Mouse (Mus musculus) left cerebral cortex, postnatal 4 days (tissue): ENCODE results near the gene Spty2d1. TPM values are rescaled to one million over a fixed set of nuclear protein-coding genes. Genes with fewer than 3 reads are reported as not detected.

Source experiments
- DNase-seq: peaks from one replicate; pipeline ENCODE4 v3.0.0-alpha.2; 2022
- intact Hi-C: fragments of 180-260 bp; cut with DNase I; formaldehyde crosslinking; loops from one replicate; pipeline ENCODE4 v1.15.1; 2025
- total RNA-seq, 2 experiments: library from RNA; stranded (reverse); gene quantifications; 2 replicates each; pipeline ENCODE4 v1.2.3; 2021

Gene Spty2d1
- total RNA-seq, 2 experiments from 2014 or later, result 7.8 to 9.0 TPM

GRCm38 (mm10) chr7:47023530-47023929, 15.3 kb upstream of the Spty2d1 start:
- peak; percentile 85 for DNase-seq
- intact Hi-C loops, result loop anchor here (5.0 kb wide), 2 partner anchors 59 to 129 kb away; no protein-coding TSS in a partner anchor

- intact Hi-C loops, result loop anchor here (5.0 kb wide), 2 partner anchors 60 to 130 kb away; no protein-coding TSS in a partner anchor
- DNase-seq, result no peak
Measured at GRCm38 (mm10) chr7:47022482-47022881, 14.3 kb upstream of the Spty2d1 start.

- intact Hi-C loops, result loop anchor here (5.0 kb wide), 2 partner anchors 61 to 131 kb away; no protein-coding TSS in a partner anchor
- no peak for DNase-seq
Measured at GRCm38 (mm10) chr7:47020956-47021355, 12.7 kb upstream of the Spty2d1 start.

DNA sequence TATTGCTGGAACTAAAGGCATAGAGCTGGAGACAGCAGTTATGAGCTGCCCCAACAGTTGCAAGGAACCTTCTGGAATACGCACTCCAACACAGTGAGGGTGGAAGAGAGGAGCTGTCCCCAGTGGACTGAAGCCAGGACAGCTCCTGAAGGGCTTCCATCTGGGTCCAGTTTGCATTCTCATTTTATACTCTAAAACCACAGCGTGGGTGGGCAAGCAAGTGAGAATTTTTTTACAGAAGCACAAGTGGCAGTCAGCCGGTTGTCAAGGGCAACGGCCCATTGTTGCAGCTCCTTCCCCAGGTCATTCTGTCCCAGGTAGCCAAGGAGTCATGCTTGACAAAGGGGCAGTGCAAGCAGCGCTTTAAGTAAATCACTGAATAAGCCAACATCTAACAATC, 11.4 kb upstream of the Spty2d1 start:
- intact Hi-C loops, result loop anchor here (5.0 kb wide), 2 partner anchors 63 to 133 kb away; no protein-coding TSS in a partner anchor

GRCm38 (mm10) chr7:47017146-47017545, 8.9 kb upstream of the Spty2d1 start:
- DNase-seq, result no peak
- intact Hi-C loops, result no loop called here

More for the DNA sequence above, 11.4 kb upstream of the Spty2d1 start:
- no peak for DNase-seq

- DNase-seq, result no peak
- intact Hi-C loops, result no loop called here
Measured at GRCm38 (mm10) chr7:47016602-47017001, 8.4 kb upstream of the Spty2d1 start.

DNA sequence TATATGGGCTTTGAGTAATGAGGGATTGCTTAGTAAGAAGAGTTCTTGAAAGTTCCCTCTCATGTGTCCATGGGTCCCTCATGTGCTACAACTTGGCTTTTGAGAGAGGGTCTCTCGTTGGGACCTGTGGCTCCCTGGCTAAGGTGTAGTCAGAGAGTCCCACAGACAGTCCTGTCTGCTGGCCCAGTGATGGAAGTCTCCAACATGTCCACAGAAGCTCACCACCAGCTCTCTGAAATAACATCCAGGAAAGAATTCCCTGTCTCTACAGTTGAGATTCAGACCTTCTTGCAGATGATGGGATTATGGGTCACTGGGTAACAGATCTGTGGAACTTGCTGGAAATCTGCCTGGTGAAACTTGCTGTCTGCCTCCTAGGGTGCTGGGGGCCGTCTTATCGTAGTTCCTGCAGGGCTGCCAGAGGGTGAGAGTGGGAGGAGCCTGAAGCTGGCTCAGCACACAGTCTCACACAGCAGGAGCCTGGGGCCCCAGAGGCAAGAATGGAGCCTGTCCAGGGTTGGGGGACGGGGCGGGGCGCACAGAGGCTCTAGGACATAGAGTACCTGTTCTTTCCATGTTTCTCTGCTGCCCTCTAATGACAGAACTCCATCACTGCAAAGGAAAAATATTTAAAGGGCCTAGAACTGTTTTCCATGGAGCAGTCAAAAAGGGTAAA, 7.3 kb upstream of the Spty2d1 start:
- intact Hi-C loops, result no loop called here
- peak; percentile 87 for DNase-seq

DNA sequence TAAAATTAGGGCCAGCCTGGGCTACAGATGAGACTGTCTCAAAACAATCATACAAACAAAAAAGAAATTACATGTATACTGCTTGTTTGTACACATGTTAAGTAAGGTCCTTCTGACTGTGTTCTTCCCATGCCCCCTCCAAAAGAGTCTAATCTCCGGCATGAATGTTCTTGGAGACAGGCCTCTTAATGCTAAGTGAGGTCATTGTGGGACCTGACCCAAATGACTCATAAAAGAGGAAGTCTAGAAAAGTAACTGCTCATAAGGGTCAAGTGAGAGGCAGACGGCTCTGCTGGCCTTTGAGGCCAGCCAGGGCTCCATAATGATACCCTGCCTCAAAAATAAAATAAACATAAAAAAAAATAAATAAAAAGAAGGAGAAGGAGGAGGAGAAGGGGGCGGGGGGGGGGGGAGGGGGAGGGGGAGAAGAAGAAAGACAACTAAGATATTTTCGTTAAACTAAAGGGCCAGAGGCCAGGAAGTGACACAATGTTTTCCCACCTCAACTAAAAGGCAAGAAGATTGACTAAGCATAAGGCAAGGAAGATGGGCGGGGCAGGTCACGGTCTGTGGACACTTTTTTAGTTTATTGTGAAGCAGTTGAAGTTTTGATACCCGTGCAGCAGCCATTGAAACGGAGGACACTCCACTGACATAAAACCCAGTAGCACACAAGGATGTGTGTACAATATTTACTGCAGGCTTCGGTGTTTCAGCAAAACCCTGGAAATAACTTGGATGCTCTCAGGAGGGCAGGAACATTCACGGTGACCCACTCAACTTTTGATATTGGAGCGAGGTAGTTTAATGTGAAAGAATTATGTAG, 6.6 kb upstream of the Spty2d1 start:
- no peak for DNase-seq
- intact Hi-C loops, result no loop called here

- intact Hi-C loops, result no loop called here
- no peak for DNase-seq
Measured at GRCm38 (mm10) chr7:47013131-47013767, 5.0 kb upstream of the Spty2d1 start.

DNA sequence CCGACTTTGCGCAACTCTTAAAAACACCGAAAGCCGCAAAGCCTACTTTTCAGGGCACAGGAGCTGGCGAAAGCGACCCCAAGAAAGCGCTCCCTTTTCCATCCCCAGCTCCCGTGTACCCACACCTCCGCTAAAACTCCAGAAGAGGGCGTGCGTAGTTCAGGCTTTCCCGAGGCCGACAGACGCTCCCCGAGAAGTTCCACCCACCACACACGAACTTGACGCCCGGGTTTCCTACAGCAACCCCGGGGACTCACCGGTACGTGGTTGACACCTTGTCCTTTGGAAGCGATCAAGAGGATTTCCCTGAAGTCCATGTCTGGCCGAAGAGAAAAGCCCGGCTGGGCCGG, 418 bp downstream of the Spty2d1 start:
- DNase-seq, result no peak
- intact Hi-C loops, result loop anchor here (5.0 kb wide), 1 partner anchor 45 kb away; no protein-coding TSS in a partner anchor

DNA sequence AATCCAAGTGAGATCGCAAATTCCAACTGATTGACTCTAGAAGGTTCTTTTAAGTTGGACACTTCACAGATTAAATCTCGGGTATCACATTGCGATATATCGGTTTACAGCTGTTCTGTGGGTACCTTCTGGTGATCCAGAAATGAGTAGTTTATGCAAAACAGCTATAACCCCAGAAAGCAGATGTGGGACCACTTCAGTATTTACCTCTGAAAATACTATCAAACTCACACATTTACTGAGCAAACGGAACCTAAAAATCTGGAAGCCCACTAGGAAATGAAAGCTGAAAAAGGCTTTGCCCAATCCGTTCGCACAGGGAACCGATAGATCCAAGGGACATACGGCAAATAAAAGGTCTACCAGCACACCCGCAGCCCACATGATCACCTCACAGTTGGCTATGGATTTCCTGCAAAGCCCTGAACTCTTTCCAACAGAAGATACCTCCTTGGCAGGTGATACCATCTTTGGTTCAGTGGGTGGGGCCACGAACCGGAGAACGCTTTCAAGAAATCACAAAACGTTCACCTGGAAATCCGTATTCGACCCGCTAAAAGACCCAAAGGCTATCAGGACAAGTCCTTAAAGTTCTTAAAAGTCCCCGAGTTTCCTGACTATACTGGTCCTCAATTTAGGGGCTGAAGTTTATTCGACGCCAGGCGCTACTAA, 966 bp downstream of the Spty2d1 start:
- DNase-seq, result no peak
- intact Hi-C loops, result loop anchor here (5.0 kb wide), 1 partner anchor 45 kb away; no protein-coding TSS in a partner anchor

DNA sequence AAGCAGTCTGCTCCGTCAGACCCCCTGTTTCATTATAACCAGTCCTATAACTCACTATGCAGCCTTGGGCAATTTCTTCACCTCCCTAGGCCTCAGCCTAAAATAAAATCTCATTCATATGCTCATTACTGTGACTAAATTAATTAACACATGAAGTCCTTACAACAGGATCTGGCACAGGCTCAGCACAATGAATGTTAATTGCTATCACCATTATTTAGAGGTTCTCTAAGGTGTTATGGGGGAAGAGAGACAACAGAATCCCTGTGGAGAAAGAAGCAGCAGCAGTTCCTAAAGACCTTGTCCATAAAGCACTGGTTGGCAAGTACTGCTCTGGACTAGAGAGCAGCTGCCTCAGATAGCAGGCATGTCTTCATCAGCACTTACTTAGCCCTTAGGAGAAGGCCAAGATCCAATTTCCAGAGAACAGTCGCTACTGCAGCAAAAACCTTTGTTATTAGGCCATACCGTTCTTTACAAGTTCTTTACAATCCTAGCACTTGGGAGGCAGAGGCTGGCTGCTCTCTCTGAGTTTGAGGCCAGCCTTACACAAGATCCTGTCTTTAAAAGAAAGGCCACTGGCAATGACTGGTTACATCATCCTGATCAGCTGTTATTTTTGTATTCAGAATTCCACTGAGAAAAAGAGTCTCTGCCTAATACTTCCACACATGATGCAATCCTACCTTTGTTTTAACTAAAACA, 4.6 kb downstream of the Spty2d1 start:
- intact Hi-C loops, result no loop called here

GRCm38 (mm10) chr7:47001900-47002275, 6.3 kb downstream of the Spty2d1 start:
- no peak for DNase-seq
- intact Hi-C loops, result no loop called here

More for the DNA sequence above, 4.6 kb downstream of the Spty2d1 start:
- no peak for DNase-seq

DNA sequence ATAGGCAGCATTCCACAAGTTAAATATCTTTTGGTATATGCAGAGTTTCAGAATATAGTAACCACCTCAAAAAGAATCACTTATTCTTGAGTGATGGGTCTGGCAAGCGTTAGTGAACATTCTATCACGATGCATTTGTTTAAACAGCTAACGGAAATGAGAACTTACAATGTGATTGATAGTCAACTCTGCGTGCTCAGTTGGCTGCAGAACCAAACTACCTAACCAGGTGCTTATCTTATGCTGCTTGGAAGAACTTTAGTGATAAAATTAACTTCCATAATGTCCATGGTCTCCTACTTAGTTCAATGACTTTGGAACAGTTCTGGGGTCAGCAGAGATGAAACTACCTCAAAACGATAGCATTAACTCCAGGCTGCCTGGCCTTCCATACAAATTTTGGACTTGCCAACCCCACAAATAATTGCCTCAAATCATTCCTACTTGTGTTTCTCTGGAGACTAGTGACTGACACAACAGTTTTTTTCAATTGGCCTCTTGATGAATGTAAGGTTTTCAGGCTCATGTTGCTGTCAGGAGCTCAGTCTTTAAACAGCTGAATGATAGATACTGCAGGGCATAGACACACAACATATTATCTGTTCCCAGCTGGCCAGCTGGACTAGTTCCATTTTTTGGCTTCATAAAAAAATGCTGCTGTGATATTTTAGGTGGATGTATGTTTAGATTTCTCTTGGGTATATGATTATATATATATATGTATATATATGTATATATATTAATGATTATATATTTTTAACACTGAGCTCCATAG, 6.9 kb downstream of the Spty2d1 start:
- intact Hi-C loops, result no loop called here
- no peak for DNase-seq

- DNase-seq, result peak; percentile 31
- intact Hi-C loops, result no loop called here
Measured at GRCm38 (mm10) chr7:47000644-47000983, 7.6 kb downstream of the Spty2d1 start.

DNA sequence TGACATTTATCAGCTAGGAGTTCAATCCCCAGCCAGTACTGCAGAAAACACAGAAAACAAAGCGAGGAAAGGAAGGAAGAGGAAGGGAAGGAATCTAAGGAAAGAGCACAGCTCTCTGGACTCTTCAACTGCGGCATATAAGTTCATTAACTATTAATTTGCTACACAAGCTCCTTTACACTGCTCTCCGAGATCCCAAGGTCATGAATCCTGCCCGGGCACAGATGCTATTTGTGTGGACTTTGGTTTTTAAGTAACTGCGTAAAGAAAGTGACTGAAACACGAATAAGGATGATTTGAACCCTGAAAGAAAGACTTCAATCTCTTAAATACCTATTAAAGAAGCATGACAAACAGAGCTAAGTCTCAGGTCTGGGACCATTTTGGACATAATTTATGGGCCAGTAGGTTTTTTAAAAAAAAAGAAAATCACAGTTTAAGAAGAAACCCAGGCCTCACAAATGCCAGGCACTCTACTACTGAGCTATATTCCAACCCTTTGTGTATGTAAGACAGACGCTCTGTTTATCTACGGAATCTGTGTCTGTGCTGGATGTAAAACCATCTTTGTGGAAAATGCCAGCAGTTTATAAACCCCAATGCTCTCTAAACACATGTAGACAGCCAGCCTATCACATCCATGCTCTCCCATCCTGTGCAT, 8.1 kb downstream of the Spty2d1 start:
- DNase-seq, result no peak

GRCm38 (mm10) chr7:46998942-46999341, 9.3 kb downstream of the Spty2d1 start:
- DNase-seq, result no peak
- intact Hi-C loops, result no loop called here

More for the DNA sequence above, 8.1 kb downstream of the Spty2d1 start:
- intact Hi-C loops, result no loop called here

GRCm38 (mm10) chr7:46997644-46998395, 10.4 kb downstream of the Spty2d1 start:
- peak; percentile 82 for DNase-seq
- intact Hi-C loops, result no loop called here
